Mouse (Mus musculus): Measurements from ENCODE around the gene Slc37a1. TPM values are rescaled to one million over a fixed set of nuclear protein-coding genes. Genes with fewer than 3 reads are reported as not detected.
"Not testable (repeated sequence)": the region's sequence is repeated elsewhere in the genome, so short reads cannot be mapped to it uniquely, and the experiment has no call there.

Gene Slc37a1
- total RNA-seq, 2 experiments from 2014 or later, result 2.4 to 2.6 TPM

- DNase-seq, result no peak
Measured at GRCm38 (mm10) chr17:31268016-31268415, 18.6 kb upstream of the Slc37a1 start.

GRCm38 (mm10) chr17:31269761-31270160 is 16.8 kb upstream of the Slc37a1 start:
- no peak for DNase-seq

GRCm38 (mm10) chr17:31270246-31270645 is 16.3 kb upstream of the Slc37a1 start:
- no peak for DNase-seq

- not testable (repeated sequence) for DNase-seq
Measured at GRCm38 (mm10) chr17:31270736-31271135, 15.9 kb upstream of the Slc37a1 start.

- DNase-seq, result no peak
Measured at GRCm38 (mm10) chr17:31271136-31271851, 15.3 kb upstream of the Slc37a1 start.

- DNase-seq, result no peak
Measured at GRCm38 (mm10) chr17:31272416-31273165, 14.0 kb upstream of the Slc37a1 start.

DNA sequence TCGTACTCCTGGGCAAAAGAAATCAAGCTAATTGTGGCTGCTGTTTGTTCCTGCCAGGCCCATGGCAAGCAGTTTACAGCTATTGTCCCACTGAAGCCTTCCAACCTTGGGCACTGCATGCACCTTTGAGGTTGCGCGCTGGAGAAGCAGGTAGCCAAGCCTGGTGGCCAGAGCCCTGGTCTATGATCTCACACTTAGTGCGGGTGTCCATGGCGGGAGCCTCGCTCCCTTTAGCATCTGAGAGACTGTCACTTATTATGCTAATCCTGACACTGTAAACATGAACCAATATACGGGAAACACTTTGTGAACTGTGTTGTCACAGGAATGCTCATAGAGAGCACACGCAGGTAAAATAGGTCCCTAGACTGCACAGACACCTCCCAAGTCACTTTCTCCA is 13.0 kb upstream of the Slc37a1 start:
- no peak for DNase-seq

- DNase-seq, result no peak
Measured at GRCm38 (mm10) chr17:31275181-31275580, 11.4 kb upstream of the Slc37a1 start.

DNA sequence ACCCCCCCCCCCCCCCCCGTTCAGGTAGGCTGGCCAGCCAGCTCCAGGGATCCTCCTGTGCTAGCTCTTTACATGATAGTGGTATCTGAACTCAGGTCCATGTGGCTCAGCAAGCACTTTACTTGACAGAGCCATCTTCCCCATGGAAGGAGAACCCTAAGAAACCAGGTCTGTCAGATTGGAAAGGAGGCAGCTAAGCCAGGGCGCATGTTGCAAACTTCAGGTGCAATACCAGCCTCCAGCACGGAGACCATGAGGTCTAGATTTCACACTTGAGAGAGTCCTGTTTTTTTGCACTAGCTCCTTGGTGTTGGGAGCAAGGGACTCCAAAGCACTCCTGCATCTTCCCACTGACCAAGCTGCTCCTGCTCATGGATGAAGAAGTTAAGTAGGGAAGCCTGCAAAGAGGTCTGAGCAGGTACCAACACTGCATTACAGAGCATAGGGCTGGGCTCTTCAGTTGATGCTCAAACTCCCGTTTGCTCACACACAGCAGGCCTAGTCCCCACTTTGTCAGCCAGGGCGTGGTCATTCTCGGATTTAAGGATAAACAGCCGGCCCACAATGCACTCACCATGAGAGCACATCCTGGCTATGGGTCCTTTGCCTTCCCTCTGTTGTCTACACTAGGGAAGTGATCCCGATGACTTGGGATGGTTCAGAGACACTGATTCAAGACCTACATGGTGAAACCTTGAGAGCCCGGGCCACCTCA is 10.2 kb upstream of the Slc37a1 start:
- no peak for DNase-seq

- DNase-seq, result peak; percentile 100
Measured at GRCm38 (mm10) chr17:31276922-31277918, 9.4 kb upstream of the Slc37a1 start, which contains the start of gene Rsph1. Gene Rsph1, minus strand, starts transcription at chr17:31277383.

DNA sequence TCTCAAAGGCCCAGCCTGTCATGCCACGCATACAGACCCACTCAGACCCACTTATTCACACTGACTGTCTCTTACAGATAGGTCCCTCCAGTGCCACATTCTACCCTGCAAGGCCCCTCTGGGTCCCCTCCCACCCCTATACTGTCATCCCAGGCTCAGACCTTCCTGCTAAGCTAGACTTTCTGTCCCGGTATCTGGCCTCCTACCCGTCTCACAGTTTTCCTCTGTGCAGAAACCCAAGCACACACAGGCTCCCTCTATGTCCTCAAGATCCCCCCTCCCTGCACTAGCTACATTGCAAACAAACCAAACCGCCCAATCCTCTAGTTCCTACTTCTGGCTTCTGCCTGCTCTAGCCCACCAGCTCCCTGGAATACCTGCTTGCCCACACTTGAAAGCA is 8.7 kb upstream of the Slc37a1 start:
- no peak for DNase-seq

DNA sequence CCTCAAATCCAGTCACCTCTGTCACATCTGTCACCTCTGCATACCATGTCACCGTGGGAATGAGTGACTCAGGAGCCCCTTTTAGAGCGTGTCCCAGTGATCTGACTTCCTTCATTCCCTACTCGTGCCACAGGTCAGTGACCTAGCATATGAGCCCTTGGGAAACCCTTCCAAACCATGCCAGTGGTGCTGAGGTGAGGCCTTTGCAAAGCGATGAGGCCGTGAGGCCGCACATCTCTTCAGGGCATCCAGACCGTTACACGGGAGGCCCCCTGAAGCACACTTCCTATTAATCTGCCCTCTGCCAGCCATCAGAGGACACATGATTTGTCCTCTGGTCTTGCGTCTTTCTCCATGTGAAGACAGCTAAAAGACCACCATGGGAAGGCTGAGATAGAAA is 7.1 kb upstream of the Slc37a1 start:
- DNase-seq, result no peak

DNA sequence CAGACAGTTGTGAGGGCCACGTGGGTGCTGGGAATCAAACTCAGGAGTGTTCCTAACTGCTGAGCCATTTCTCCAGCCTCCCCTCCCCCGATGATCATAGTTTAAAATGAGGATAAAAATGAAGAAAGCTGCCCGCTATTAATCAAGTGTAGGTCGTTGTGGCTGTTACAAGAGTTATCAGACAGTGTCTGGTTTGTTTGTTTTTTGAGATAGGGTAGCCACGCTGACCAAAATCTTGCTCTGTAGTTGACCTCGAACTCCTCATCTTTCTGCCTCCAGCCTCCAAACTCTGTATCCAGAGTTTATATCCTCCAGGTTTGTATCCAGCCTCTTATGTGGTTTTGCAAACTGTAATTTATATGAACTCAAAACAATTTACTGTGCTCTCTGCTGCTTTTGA is 6.3 kb upstream of the Slc37a1 start:
- DNase-seq, result no peak

DNA sequence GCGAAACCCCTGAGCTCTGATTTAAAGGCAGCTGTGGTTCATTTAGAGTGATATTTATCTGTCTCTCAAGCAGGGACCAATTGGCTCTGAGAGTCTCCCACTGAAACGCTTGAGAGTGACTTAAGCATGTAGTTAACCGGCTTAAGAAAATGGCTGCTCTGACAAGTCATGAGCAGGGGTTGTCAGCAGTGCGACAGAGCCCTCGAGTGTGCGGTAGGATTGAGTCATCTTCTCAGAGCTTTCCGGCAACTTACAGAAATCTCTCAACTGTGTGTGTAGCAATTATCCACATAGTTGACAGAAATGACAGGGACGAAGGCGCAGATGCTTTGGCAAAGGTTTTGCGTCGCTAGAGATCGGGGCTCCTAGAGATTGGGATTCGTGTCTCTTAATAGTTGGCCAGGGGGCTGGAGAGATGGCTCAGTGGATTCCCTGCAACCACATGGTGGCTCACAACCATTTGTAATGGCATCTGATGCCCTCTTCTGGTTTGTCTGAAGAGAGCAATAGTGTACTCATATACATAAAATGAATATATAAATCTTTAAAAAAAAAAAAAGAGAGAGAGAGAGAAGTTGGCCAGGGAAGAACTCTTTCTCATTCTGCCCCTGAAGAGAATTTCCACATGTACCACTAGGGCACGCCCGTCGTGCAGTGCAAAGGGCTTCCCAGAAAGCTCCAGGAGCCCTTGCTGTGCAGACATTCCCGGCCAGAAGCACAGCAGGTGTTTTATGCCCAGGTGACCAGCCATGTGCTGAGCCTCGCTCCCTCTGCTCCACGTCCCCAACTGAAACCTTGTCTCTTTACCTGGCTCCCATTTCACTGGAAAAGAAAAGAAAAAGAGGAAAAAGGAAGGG is 4.5 kb upstream of the Slc37a1 start:
- DNase-seq, result no peak

DNA sequence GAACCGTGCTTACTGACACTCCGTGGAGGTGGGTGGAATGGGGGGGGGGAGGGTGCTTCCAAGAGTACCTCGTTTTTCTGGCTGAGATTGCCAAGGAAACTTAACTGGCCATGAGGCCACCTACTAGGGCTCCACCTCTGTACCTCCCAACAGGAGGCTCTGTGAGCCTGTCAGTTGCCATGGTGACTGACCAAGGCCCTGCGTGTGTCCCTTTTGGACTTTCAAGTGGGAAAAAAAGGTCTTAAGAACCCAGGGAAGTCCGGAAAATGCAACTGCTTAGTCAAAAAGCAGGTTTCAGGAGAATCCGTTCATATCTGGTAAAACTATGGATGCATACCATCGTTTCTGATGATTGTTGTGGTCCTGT is 3.9 kb upstream of the Slc37a1 start:
- DNase-seq, result no peak

DNA sequence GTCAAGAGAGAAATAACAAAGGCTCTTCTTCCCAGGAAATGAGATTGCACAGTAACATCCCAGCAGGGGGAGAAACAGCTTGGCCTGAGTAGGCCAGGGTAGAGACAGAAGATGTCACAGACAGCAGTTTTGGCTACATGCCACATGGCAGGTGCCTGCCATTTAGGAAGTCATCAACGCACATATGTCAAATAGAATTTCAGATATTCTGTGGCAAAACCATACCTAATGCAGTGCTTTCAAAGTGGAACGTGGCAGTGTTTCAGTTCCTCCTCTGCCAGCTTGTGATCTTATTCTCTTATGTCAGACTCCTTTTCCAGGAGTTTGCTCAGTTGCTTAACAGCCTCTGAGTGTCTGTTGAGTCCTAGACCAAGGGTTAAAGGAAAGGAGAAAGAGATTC is 725 bp upstream of the Slc37a1 start:
- no peak for DNase-seq

- no peak for DNase-seq
Measured at GRCm38 (mm10) chr17:31287216-31287615, 624 bp downstream of the Slc37a1 start.

DNA sequence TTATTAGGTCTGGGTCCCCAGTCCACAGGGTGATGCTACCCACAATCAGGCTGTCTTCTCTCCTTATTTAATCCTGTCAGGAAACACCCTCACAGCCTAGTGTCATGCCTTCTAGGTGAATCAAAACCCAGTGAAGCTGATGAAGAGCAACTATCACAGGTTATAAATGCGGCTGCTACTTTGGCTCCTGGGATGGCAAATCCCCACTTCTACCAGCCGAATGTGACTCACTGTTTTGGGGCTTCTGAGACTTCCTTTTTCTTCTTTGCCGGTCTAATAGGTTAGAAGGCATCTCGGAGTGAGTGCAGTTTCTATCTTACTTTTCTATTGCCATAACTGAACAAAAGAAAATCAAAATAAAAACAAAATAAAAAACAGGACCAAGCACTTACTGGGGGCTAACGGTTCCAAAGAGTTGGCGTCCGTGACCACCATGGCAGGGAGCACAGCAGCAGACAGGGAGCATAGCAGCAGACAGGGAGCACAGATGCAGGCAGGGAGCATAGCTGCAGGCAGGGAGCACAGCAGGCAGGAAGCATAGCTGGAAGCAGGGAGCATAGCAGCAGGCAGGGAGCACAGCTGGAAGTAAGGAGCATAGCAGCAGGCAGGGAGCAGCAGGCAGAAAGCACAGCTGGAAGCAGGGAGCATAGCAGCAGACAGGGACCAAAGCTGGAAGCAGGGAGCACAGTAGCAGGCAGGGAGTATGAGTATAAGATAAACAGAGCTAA is 2.6 kb downstream of the Slc37a1 start:
- no peak for DNase-seq

- DNase-seq, result no peak
Measured at GRCm38 (mm10) chr17:31290311-31290710, 3.7 kb downstream of the Slc37a1 start.

GRCm38 (mm10) chr17:31290859-31291258 is 4.3 kb downstream of the Slc37a1 start:
- DNase-seq, result no peak
